Mouse (Mus musculus): ENCODE results near the gene Haus8. TPM values are rescaled to one million over a fixed set of nuclear protein-coding genes. Genes with fewer than 3 reads are reported as not detected.
"Not testable (repeated sequence)": the region's sequence is repeated elsewhere in the genome, so short reads cannot be mapped to it uniquely, and the experiment has no call there.

The Haus8 gene
- polyA plus RNA-seq, 1 experiment from 2014 or later = 132 TPM

DNA sequence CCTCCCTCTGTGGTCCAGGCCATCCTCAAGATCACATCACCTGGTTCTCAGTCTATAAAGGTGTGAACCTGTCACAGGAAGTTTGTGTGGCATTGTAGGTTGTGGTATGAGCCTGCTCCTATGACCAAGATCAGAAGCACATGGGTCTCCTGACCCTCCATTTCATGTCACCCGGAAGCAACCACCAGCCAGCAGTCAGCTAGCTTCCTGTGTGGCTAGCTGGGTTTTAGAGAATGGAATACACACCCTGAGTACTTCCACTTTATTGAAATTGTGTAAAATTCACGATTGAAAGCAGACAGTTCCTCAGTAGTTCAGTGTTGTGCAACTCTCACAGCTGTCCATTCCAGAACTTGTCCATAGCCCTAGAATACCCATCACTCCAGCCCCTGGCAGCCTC, 13.5 kb upstream of the Haus8 start:
- Histone ChIP-seq H3K36me3 (peaks cover 31% of the 10 kb centered on the region), H3K4me1 (replicated peaks) (peaks cover 61% of the 10 kb centered on the region)
- not testable (repeated sequence) for H3K27me3 ChIP-seq (replicated peaks); H3K9ac ChIP-seq; H3K9me3 ChIP-seq (replicated peaks); ATAC-seq (ENCODE audit: insufficient number of reproducible peaks, low FRiP score); H3K4me2 ChIP-seq; H3K4me3 ChIP-seq; H3K27ac ChIP-seq (ENCODE audit: poor library complexity, severe bottlenecking)
- WGBS = 70% methylated on average over 2 of the region's 2 CpGs

- WGBS = 52% methylated on average over 5 of the region's 5 CpGs
- H3K9me3 ChIP-seq (replicated peaks) = no peaks in the 10 kb centered on the region
- H3K27ac ChIP-seq (ENCODE audit: poor library complexity, severe bottlenecking) = peak overlapping the region; percentile 90
- H3K4me3 ChIP-seq = no peak overlapping the region
- ATAC-seq (ENCODE audit: insufficient number of reproducible peaks, low FRiP score) = peak; percentile 36; the same call in 1 of the 2 replicates
- H3K4me2 ChIP-seq = peak overlapping the region; percentile 47
- peaks cover 10% of the 10 kb centered on the region; the same call in 1 of the 2 replicates for H3K36me3 ChIP-seq
- peak overlapping the region; percentile 47; the same call in 1 of the 2 replicates for H3K9ac ChIP-seq
- no peaks in the 10 kb centered on the region for H3K27me3 ChIP-seq (replicated peaks)
- peaks cover 52% of the 10 kb centered on the region for H3K4me1 ChIP-seq (replicated peaks)
These were observed 9.9 kb upstream of the Haus8 start for GRCm38 (mm10) chr8:71282621-71283020.

DNA sequence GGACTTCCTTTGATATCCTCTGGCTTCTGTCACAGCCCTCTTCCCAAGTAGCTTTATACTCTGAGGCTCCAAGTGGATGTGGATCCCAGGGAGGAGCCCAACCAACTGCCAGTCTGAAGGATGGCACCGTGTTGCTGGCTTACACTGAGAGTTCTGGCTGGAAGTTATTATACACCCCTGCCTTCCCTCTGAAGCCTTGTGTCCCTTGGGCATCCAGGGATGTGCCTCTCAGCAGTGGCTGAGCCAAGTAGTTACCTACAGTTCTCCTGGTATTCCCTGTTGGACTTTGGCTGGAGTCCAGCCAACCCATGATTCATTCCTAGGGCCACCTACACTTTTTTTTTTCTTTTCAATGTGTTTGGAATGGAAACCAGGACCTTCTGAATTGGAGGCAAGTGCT, 9.0 kb upstream of the Haus8 start:
- whole genome bisulfite sequencing = 70% methylated on average over 1 of the region's 1 CpGs
- H3K36me3 ChIP-seq = peaks cover 13% of the 10 kb centered on the region
- H3K27me3 ChIP-seq (replicated peaks); ATAC-seq (ENCODE audit: insufficient number of reproducible peaks, low FRiP score); H3K9ac ChIP-seq; H3K4me2 ChIP-seq; H3K9me3 ChIP-seq (replicated peaks); H3K4me3 ChIP-seq: not testable (repeated sequence)
- H3K4me1 ChIP-seq (replicated peaks) = peaks cover 52% of the 10 kb centered on the region
- peak overlapping the region; percentile 90 for H3K27ac ChIP-seq (ENCODE audit: poor library complexity, severe bottlenecking)

- WGBS = 82% methylated on average over 1 of the region's 1 CpGs
- H3K4me1 ChIP-seq (replicated peaks) = peaks cover 59% of the 10 kb centered on the region
- not testable (repeated sequence) for H3K27ac ChIP-seq (ENCODE audit: poor library complexity, severe bottlenecking); H3K9ac ChIP-seq; H3K9me3 ChIP-seq (replicated peaks); ATAC-seq (ENCODE audit: insufficient number of reproducible peaks, low FRiP score); H3K27me3 ChIP-seq (replicated peaks); H3K4me3 ChIP-seq; H3K4me2 ChIP-seq
- peaks cover 27% of the 10 kb centered on the region for H3K36me3 ChIP-seq
These were observed 6.7 kb upstream of the Haus8 start for GRCm38 (mm10) chr8:71279409-71279808.

DNA sequence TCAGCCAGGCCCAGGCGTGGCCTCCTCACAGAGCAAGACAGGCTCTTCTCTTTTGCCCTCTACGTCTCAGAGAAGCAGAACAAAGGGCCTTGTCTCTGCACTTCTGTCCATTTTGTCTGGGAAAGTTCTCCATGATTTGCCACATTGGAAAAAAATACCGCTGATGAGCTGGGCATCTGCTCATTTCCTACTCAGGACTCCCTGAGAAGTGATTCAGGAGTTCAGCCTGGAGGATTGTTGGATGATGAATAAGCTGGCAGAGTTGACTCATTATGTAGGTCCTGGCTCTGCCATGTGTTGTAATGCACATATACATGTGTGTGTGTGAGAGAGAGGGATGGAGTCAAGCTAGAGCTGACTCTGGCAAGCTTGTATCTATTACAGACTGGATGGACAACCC, 3.4 kb upstream of the Haus8 start:
- 0 out of 2 replicates have a peak overlapping the region, but pooled peaks have one; percentile 22 for H3K9ac ChIP-seq
- no peak for ATAC-seq (ENCODE audit: insufficient number of reproducible peaks, low FRiP score)
- H3K9me3 ChIP-seq (replicated peaks) = no peaks in the 10 kb centered on the region
- no peaks in the 10 kb centered on the region for H3K27me3 ChIP-seq (replicated peaks)
- 90% methylated on average over 3 of the region's 3 CpGs for WGBS
- H3K4me3 ChIP-seq = no peak overlapping the region
- peaks cover 45% of the 10 kb centered on the region for H3K4me1 ChIP-seq (replicated peaks)
- no peak overlapping the region for H3K4me2 ChIP-seq
- H3K27ac ChIP-seq (ENCODE audit: poor library complexity, severe bottlenecking) = no peak overlapping the region
- H3K36me3 ChIP-seq = peaks cover 23% of the 10 kb centered on the region

DNA sequence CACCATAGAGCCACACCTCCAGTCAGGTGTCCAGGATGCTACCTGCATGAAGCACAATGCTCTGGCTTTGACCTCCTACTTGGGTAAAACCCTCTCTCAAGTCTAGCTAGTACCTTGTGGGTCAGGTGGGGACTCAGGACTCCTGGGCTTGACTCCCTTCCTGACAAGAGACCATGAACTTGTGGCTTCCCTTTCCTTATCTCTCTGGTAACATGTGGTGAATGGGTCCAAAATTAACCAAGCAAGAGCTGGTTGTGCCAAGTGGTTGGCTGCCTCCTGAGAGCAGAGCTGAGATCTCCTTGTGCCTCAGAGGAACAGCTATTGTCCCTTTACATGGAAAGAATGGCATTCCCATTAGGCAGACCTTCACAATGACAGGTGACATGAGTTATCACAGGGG, 1.7 kb upstream of the Haus8 start:
- H3K9ac ChIP-seq = peak overlapping the region; percentile 93; the same call in 1 of the 2 replicates
- no peaks in the 10 kb centered on the region for H3K27me3 ChIP-seq (replicated peaks)
- peak overlapping the region; percentile 75; the same call in 1 of the 2 replicates for H3K4me2 ChIP-seq
- ATAC-seq (ENCODE audit: insufficient number of reproducible peaks, low FRiP score) = no peak
- H3K4me1 ChIP-seq (replicated peaks) = peaks cover 43% of the 10 kb centered on the region
- H3K27ac ChIP-seq (ENCODE audit: poor library complexity, severe bottlenecking) = no peak overlapping the region
- H3K36me3 ChIP-seq = peaks cover 29% of the 10 kb centered on the region
- no peaks in the 10 kb centered on the region for H3K9me3 ChIP-seq (replicated peaks)
- H3K4me3 ChIP-seq = no peak overlapping the region

- peak overlapping the region; percentile 98 for H3K4me3 ChIP-seq
- ATAC-seq (ENCODE audit: insufficient number of reproducible peaks, low FRiP score) = no peak; the same call in 1 of the 2 replicates
- H3K4me2 ChIP-seq = peak overlapping the region; percentile 75
- H3K4me1 ChIP-seq (replicated peaks) = peaks cover 42% of the 10 kb centered on the region
- H3K36me3 ChIP-seq = peaks cover 37% of the 10 kb centered on the region
- H3K27ac ChIP-seq (ENCODE audit: poor library complexity, severe bottlenecking) = peak overlapping the region; percentile 94
- H3K27me3 ChIP-seq (replicated peaks) = no peaks in the 10 kb centered on the region
- WGBS = 2% methylated on average over 14 of the region's 14 CpGs
- H3K9me3 ChIP-seq (replicated peaks) = no peaks in the 10 kb centered on the region
- peak overlapping the region; percentile 93 for H3K9ac ChIP-seq
These were observed 397 bp upstream of the Haus8 start for GRCm38 (mm10) chr8:71273151-71273510.

GRCm38 (mm10) chr8:71271630-71272029, 1.1 kb downstream of the Haus8 start:
- peak overlapping the region; percentile 86 for H3K9ac ChIP-seq
- H3K27me3 ChIP-seq (replicated peaks) = no peaks in the 10 kb centered on the region
- peak overlapping the region; percentile 98 for H3K4me3 ChIP-seq
- WGBS = 11% methylated on average over 5 of the region's 5 CpGs
- no peaks in the 10 kb centered on the region for H3K9me3 ChIP-seq (replicated peaks)
- peak overlapping the region; percentile 75 for H3K4me2 ChIP-seq
- H3K4me1 ChIP-seq (replicated peaks) = peaks cover 42% of the 10 kb centered on the region
- no peak for ATAC-seq (ENCODE audit: insufficient number of reproducible peaks, low FRiP score)
- peak overlapping the region; percentile 94 for H3K27ac ChIP-seq (ENCODE audit: poor library complexity, severe bottlenecking)
- peaks cover 42% of the 10 kb centered on the region for H3K36me3 ChIP-seq

DNA sequence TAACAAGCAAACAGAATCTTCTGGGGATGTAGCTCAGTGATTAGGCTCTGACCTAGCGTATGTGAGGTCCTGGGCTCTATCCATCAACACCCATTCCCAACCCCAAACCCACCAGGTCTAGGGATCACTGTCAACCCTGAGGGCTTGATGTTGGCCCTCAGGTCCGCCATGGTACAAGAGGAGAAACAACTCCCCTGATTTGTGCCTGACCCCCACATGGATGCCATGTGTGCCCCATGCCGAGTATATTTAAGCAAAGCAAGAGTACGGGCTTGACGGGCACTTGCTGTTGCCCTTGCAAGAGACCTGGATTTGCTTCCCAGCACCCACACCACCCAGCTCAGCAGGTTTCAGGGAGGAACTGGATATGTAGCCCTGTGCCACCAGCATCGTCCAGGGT, 4.4 kb downstream of the Haus8 start:
- H3K9me3 ChIP-seq (replicated peaks); H3K4me3 ChIP-seq; H3K27me3 ChIP-seq (replicated peaks); ATAC-seq (ENCODE audit: insufficient number of reproducible peaks, low FRiP score); H3K9ac ChIP-seq; H3K27ac ChIP-seq (ENCODE audit: poor library complexity, severe bottlenecking); H3K4me2 ChIP-seq: not testable (repeated sequence)
- 86% methylated on average over 6 of the region's 6 CpGs for WGBS
- Histone ChIP-seq H3K4me1 (replicated peaks) (peaks cover 14% of the 10 kb centered on the region), H3K36me3 (peaks cover 49% of the 10 kb centered on the region)

- ATAC-seq (ENCODE audit: insufficient number of reproducible peaks, low FRiP score) = no peak
- Histone ChIP-seq H3K9ac (no peak overlapping the region), H3K27me3 (replicated peaks) (no peaks in the 10 kb centered on the region), H3K36me3 (peaks cover 55% of the 10 kb centered on the region), H3K27ac (ENCODE audit: poor library complexity, severe bottlenecking) (no peak overlapping the region), H3K4me3 (no peak overlapping the region), H3K4me1 (replicated peaks) (peaks cover 14% of the 10 kb centered on the region), H3K9me3 (replicated peaks) (no peaks in the 10 kb centered on the region), H3K4me2 (no peak overlapping the region)
- WGBS = 71% methylated on average over 2 of the region's 2 CpGs
These were observed 5.0 kb downstream of the Haus8 start for GRCm38 (mm10) chr8:71267690-71268089.

- Histone ChIP-seq H3K27me3 (replicated peaks) (no peaks in the 10 kb centered on the region), H3K9ac (no peak overlapping the region), H3K4me1 (replicated peaks) (no peaks in the 10 kb centered on the region), H3K4me3 (no peak overlapping the region), H3K4me2 (no peak overlapping the region), H3K9me3 (replicated peaks) (0 out of 2 replicates have a peak, but pooled peaks cover 3% of the 10 kb centered on the region), H3K27ac (ENCODE audit: poor library complexity, severe bottlenecking) (no peak overlapping the region), H3K36me3 (peaks cover 58% of the 10 kb centered on the region)
- ATAC-seq (ENCODE audit: insufficient number of reproducible peaks, low FRiP score) = no peak; the same call in 1 of the 2 replicates
These were observed 11.5 kb downstream of the Haus8 start for GRCm38 (mm10) chr8:71261234-71261633.

GRCm38 (mm10) chr8:71256545-71257232, 16.0 kb downstream of the Haus8 start:
- Histone ChIP-seq H3K4me3 (no peak overlapping the region), H3K27me3 (replicated peaks) (no peaks in the 10 kb centered on the region), H3K4me2 (no peak overlapping the region), H3K9ac (no peak overlapping the region), H3K9me3 (replicated peaks) (no peaks in the 10 kb centered on the region), H3K4me1 (replicated peaks) (no peaks in the 10 kb centered on the region), H3K27ac (ENCODE audit: poor library complexity, severe bottlenecking) (no peak overlapping the region), H3K36me3 (peaks cover 68% of the 10 kb centered on the region)
- WGBS = 89% methylated on average over 3 of the region's 3 CpGs
- no peak for ATAC-seq (ENCODE audit: insufficient number of reproducible peaks, low FRiP score)
